Mouse (Mus musculus) mouse embryonic stem cell (cell line): ENCODE data around the gene Vma21.

Source experiments
- in situ Hi-C, 2 experiments: fragments of 300-500 bp; cut with MboI; formaldehyde crosslinking; loops; 1 replicate in 1 of 2; 3 replicates in 1 of 2; pipeline ENCODE4 v1.14.3; 2019 to 2020; ENCODE audit warnings: low sequenced_read_pairs in 2 of 2, low pct_unique_long_range_greater_than_20kb in 1 of 2, mixed read lengths in 1 of 2; ENCODE audit not compliant: unreplicated experiment in 1 of 2

The Vma21 gene

DNA sequence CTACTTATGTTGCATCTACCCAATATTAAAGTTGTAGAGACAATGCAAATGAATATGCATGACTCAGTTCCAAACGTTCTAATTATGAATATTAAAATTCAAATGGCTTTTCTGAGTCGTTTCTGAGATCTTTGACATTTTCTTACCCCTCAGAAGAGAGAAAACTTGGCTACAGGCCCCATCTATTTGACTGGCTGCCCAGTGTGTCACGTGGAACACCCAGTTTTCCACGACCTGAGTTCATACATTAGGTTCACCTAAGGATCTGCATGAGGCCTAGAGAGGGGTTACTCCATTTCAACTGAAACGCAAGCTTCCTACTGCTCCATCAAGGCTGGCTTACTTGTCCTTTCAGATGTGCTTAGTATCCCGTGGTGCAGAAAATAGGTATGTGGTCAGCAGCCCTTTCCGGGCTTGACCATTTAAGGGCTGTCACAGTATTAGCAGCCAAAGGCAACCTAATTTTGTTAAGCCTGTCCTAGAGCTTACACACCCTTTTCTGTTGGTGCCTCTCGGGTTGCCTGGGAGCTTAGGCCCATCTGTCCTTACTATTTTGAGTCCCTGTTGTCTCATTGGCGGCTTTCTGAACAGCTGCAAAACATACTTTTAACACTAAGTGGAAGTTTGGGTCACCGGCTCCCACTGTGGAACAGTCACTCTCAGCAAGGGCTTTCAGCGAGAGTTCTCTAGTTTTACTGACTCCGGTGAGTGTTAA, at the start of gene Vma21:
Vma21 (plus strand) TSS at position 294 of the 715 bp plus-strand sequence.
- in situ Hi-C loops: no loop called here

DNA sequence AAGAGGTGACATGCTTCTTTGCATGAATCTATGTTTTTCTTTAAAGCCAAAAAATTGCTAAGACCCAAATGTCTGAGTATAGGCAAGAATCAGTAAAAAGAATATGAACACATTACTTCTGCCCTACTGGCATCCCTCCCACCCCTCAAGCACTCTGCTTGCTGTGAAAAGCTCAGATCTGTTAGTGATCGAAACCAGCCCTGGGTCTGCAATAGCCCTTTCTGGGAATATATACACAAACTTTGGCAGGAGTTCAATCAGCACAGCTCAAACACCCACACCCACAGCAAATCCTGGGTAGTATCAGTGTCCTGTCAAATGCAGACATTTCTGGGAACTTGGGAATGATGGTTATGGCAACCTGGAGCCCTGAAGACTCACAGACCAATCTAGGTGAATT, 47.8 kb upstream of the Vma21 start:
- in situ Hi-C loops: no loop called here

DNA sequence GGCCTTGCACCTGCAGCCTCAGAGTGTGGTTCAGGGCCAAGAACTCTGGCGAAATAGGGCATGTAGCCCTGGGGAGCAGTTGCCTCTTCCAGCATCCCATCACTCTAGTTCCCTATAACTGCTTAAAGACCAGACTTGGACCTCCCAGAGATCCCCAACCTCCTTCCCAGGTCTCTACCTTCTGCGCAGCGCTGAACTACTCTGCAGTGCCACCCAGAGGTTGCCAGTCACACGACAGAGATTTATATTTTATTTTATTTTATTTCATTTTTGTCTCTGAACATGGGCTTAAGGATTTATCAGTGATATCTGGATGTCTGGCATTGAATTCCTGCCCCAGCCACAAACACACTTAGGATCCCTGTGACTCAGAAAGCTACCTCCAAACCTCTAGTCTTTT, 24.6 kb upstream of the Vma21 start:
- in situ Hi-C loops: loop anchor here in 1 of 2 experiments (25.0 kb wide), 1 partner anchor 129 kb away; the partner anchor contains the start of gene Gpr50

DNA sequence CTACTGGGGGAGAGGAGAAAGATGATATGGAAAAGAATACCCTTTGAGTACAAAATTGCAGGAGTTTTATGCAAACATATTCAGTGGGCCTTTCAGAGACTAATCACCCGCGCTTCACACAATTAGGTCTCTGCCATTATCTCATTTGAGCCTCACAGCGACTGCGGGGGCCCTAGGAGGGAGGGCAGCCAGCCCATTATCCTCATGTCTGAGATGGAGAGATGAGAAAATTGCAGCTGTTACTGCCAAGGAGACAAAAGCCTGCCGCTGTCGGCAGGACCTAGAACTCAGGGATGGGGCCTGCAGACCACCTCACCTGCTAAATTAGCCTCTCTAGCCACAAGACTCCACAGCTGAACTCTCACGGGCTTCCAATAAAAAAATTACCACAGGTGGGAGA, 18.0 kb upstream of the Vma21 start:
- in situ Hi-C loops: loop anchor here in 1 of 2 experiments (25.0 kb wide), 1 partner anchor 135 kb away; the partner anchor contains the start of gene Gpr50

DNA sequence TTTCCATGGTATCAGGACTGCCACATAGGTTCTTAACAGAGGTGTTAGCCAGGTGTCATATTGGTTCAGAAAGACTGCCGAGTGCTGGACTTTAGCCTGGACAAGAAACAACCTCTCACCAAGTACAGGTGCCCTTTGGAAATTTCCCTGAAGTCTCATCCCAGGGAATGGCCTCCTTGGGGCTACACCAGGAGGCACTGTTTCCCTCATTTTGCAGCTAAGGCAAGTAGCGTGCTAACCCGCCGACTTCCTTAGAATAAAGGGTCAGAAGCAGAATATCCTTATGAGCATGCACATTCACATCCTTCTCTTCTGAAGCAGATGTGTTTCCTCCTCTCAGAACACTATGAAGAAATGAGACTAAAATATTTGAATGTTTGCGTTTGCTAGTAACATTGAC, 16.8 kb upstream of the Vma21 start:
- in situ Hi-C loops: loop anchor here in 1 of 2 experiments (25.0 kb wide), 1 partner anchor 137 kb away; the partner anchor contains the start of gene Gpr50

DNA sequence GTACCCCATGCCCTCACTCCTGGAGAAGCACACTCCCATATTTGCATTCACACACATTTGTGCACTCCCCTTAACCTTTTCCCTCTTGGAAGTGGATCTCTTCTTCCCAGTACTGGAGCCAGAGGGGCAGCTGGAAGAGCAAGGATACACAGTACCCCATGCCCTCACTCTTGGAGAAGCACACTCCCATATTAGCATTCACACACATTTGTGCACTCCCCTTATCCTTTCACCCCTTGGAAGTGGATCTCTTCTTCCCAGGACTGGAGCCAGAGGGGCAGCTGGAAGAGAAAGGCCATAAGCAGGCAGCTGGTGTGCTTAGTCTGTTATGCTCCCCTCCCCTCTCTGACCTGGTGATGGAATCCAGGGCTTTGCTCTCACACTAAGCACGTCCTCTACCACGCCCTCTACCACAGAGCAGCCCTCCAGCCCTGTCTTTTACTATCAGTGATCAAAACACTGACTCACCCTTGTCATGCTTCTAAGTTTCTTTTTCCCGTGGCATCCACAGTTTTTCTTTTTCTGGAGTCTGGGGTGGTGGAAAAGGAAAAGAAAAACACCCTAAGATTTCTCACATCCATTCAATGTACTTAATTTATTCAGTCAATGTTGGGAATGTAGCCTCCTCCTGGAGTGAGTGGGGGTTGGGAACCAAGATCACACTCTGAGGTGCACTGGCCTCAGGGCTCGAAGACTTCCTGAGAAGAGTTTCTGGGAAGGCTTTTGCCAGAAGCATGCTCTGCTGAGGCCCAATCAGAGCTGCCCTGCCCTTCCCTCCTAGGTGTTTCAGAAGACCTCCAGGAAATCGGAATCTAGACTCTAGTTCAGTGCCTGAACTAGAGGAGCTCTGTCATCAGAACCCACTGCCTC, 3.5 kb upstream of the Vma21 start:
- in situ Hi-C loops: no loop called here

DNA sequence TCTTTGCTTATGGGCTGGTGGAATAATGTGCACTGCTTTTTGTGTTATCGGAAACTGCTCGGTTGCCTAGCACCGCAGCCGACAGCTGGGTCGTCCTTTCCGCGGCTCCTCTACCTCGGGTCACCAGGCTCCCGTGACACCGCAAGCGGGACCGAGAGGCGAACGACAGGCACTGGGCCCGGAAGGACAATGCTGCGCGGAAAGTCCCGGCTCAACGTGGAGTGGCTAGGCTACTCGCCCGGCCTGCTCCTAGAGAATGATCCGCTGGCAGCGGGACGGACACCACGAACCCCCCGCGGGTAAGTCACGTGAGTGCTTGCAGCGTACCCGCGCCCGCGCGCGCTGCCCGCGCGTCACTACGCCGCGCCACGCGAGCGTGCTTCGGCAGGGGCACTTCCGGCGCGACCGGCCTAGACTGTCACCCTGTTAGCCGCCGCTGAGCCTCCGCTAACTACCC, 705 bp downstream of the Vma21 start:
- in situ Hi-C loops: no loop called here

DNA sequence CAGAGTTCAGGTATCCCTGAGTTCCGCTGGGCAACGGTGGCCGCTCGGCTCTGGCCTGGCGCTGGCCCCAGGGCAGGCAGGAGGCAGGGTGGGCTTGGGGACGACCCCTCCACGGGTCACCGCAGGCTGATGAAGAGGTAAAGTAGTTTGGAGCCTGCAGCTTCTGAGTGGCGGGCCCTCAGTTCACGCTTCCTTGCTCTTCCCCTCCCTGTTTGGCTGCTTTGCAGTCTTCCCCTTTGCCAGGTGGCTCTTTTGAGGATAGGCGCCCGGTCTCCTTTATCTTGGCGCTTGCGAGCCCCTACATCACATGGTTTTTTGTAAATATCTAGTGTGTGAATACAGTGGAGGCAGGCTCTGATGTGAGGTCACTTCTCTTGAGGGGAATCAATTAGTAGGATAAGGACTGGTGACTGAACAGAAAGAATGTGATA, 1.2 kb downstream of the Vma21 start:
- in situ Hi-C loops: no loop called here

DNA sequence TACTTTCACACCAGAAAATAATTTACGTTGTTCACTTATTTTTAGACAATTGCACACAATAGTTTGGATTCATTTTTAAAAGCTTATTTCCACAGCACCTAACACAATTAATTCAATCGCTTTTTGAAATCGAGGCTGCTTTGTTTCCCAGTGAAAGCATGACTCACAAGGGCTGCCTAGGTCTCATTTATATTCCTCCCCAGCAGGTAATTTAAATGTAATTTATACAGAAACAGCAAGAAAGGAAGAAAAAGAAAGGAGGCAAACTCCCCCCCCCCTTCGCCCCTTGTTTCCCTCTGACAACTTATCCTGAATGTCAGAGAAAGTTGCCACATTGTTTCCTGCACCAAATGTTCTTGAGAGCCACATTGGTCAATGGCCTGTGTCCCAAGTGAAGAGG, 23.2 kb downstream of the Vma21 start:
- in situ Hi-C loops: no loop called here

DNA sequence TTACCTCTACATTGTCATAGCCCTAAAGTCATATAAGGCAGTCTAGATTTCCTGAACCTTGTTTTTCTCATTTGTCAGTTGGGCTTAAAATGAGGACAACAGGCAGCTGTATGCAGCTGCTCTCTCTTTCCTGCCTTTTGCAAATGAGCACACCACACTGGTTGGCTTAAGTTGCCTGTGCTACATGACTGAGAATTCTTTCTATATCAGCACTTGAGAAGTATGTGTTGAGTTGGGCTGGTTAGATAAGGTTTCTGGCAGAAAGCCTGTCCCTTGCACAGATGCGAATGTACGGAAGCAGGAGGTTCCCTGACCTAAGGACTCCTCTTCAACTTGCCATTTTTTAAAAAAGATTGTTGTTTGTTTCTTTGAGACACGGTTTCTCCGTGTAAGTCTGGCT, 31.0 kb downstream of the Vma21 start:
- in situ Hi-C loops: no loop called here

DNA sequence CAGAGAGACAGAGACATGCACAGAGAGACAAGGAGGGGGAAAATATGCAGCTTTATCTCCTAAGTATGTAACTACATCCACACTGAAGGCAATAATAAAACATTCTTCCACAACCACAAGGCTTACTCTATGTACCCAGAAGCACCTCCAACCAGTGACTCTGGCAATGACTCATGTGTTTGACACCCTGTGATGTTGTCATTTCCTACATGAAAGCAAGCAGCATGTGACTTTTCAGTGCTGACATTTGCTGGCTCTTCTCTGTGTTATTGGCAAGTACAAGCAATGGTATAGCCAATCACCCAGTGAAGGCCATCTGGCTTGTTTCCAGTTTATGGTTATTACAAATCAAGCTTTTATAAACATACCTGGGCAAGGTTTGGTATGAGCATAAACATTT, 38.1 kb downstream of the Vma21 start:
- in situ Hi-C loops: no loop called here
